Mouse (Mus musculus): ENCODE measurements around the gene Nccrp1.
"Not testable (repeated sequence)": the region's sequence is repeated elsewhere in the genome, so short reads cannot be mapped to it uniquely, and the experiment has no call there.

Gene Nccrp1

DNA sequence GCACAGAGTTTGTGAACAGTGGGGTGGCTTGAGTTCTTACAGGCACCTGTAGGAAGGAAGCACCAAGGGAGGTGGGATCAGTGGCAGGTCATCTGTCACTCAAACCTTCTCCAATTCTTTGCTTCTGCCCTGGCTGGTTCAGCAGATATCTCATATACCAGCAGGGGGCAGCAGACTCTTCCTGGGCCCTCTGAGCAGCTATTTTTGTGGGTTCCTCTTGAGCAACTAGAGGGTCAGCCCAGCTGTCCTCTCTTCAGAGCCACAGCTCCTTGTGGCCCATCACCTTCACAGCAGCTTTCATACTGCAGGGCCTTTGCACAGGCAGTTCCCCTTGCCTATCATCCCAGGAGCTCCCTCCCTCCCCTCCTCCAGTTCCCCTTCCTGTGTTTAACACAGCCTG lies 21.2 kb upstream of the Nccrp1 start:
- peak; percentile 89 for DNase-seq

- DNase-seq: no peak
Observed at GRCm38 (mm10) chr7:28567539-28567938, 20.5 kb upstream of the Nccrp1 start.

- DNase-seq: no peak
Observed at GRCm38 (mm10) chr7:28565407-28565806, 18.4 kb upstream of the Nccrp1 start.

DNA sequence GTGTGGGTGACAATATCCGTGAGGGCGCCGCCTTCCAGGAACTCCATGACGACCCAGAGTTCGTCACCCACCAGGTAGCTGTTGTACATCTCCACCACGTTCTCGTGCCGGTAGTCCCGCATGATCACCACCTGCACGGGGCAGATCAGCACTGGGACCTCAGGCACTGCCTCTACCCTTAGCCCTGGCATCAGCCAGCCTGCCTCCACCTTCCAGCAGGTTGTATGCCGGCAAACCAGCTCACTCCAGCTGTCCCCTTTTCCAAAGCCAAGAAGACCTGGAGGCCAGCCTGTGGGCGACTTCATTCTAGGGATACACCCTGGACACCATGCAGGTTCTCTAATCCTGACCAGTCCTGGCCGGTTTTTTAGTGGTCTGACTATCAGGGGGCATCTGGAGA lies 15.9 kb upstream of the Nccrp1 start:
- DNase-seq: no peak

DNA sequence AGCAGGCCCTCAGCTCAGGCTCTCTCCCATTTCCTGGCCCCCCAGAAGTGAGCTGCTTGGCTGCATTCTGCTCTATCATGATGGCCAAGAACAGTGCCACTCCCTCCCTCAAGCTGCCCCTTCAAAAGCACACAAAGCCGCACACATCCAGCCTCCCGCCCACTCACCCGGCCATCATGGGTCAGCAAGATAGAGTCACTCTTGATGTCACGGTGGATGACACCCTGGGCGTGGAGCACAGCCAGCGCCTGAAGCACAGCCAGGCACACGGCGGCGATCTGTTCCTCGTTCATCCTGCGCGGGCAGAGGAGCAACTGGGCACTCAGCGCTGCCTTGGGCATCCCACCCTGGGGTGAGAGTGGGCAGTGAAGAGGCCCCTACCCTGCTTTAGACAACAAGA lies 15.3 kb upstream of the Nccrp1 start:
- no peak for DNase-seq

DNA sequence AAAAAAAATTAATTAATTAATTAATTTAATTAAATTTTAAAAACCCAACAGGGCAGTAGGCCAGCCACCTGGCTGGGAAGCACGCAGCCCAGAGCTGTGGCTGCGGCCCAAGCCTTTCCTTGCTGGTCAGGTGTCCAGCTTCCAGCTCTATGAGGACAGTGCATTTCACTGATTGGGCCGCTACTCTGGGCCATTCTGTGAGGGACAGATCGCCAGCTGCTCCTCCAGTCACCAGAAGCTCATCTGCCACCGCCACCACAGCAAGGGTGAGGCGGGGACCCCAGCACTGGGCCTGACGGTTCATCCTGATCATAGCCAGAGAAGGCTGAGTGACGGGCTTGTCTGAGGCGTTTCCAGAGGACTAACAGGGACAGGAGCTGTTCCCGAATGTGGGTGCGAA lies 14.9 kb upstream of the Nccrp1 start:
- DNase-seq: no peak

DNA sequence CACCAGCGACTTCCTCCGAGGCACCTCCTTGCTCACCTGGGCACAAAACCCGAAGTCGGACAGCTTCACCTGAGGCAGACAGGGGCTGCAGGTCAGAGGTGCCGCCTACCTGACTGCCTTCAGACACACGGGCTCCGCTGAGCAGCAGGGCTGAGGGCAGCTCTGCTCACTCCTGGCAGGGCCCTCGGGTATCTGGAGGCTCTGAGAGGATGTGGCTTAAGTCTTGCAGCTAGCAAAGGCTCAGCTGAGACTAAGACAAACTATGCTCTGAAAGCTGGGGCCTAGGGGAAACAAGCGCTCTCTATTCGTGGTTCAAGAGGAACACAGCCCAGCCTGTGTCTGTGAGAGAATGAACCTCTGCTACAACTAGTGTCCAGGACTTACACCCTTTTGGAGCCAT lies 13.8 kb upstream of the Nccrp1 start:
- DNase-seq: no peak

- peak; percentile 80 for DNase-seq
Observed at GRCm38 (mm10) chr7:28558486-28558885, 11.4 kb upstream of the Nccrp1 start.

DNA sequence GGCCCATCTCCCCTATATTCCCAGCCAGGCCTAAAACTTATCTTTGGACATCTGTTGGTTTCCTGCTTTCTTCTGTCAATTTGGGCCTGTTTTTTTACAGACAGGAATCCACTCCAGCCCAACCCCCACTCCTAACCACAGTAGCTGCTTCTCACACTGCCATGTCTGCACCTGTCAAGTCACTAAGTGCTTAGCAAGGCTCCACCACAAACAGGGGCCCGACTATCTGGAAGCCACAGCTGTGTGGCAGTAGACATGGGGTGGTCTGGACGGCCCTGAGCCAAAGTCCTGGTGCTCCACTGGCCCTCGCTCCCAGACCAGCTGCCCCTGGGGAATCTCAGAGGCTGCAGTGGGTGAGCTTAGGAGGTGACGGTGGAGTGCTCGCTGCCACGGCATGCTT lies 10.7 kb upstream of the Nccrp1 start:
- DNase-seq: no peak

DNA sequence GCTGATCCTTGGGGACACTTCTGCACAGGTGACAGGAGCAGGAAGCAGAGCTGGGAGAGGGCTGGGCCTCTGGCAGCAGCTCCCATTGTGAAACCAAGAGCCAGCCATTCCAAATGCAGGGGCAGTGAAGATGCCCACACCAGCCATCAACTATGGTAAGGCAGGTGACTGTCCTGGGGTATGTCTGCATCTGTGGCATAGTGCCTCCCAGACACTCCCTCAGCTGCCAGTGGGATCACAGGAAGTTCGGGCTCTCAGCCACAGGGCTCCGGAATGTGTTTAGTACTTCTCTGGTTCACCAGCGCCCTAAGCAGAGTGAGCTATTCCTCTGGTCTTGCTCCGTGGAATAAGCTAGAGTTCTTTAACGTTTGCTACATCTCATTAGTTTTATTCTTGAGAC lies 10.0 kb upstream of the Nccrp1 start:
- no peak for DNase-seq

DNA sequence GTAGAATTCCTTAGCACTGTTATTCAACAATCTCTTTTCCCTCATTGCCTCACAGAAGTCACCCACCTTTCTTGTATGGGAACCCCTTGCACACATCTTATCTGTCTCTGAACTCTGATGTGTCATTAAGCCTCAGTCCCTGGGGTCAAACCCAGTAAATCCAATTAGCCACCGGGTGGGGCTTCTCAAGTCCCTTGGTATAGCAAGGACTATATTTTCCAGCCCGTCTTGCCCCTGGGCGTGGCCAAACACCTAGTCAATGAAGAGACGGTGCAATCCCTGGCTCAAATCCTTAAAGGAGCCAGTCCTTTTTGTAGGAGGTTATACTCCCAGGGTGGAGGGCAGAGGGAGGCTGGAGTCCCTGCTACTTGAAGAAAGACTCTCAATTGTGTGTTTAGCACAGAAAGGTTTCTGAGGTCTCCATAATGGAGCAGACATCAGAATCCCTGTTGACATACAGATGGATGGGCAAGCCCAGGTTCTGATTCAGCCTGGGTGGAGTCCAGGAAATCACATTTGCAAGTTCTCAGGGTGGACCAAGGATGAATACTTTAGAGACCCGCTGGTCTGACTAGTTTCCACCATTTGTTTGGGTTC lies 9.0 kb upstream of the Nccrp1 start:
- DNase-seq: no peak

DNA sequence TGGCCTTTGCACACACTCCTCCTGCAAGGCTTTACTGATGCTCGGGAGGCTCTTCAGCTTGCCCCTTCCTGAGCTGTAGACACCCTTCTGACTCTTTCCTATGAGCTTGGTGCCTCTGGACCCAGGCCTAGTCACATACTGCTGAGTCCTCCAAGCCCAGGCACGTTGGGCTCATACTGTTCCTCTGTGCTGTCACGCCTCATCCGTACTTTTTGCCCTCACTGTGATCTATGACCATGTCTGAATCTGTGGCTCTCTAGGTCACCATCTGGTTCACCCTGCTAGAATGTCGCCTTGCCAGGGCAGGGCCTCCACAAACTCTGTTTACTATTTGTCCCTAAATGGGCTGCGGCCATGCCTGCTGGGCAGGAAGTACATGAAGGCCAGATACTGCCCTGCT lies 6.0 kb upstream of the Nccrp1 start:
- DNase-seq: no peak

DNA sequence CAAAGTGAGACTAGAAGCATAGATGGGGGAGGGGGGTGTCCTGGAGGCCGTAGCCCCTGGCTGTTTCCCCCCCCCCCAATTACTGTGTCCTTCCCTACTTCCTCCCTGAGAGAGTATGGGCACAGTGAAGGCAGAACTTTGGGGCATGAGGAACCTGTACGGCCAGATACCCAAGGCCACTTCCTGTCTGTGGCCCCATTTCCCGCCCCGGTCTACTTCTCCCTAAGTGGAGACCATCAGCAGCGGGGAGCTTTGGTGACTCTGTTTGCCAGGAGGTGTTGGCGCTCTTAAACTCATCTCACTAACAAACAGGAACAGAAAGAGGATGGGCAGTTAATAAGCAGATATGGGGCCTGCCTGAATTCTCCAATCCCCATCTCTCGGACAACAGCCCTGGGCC lies 574 bp upstream of the Nccrp1 start:
- no peak for DNase-seq

DNA sequence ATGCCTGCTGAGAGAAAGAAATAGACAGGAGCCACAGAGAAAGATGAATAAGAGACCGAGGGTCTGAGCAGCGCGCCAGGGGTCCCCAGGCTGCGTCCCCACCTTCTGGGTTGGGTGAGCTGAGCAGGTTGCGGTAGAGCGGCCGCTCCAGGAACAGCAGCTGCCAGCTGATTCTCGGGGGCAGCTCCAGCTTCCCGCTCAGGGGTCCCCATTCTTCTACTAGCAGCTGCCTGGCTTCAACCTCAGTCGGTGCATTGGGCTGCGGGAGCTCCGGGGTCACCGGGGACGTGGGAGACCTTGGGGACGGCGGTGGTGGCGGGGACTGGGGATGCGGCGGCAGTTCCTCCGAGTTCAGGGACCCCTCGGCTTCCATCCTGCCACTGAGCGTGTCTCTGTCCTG lies 405 bp downstream of the Nccrp1 start:
- no peak for DNase-seq

- no peak for DNase-seq
Observed at GRCm38 (mm10) chr7:28545891-28546210, 1.2 kb downstream of the Nccrp1 start.

DNA sequence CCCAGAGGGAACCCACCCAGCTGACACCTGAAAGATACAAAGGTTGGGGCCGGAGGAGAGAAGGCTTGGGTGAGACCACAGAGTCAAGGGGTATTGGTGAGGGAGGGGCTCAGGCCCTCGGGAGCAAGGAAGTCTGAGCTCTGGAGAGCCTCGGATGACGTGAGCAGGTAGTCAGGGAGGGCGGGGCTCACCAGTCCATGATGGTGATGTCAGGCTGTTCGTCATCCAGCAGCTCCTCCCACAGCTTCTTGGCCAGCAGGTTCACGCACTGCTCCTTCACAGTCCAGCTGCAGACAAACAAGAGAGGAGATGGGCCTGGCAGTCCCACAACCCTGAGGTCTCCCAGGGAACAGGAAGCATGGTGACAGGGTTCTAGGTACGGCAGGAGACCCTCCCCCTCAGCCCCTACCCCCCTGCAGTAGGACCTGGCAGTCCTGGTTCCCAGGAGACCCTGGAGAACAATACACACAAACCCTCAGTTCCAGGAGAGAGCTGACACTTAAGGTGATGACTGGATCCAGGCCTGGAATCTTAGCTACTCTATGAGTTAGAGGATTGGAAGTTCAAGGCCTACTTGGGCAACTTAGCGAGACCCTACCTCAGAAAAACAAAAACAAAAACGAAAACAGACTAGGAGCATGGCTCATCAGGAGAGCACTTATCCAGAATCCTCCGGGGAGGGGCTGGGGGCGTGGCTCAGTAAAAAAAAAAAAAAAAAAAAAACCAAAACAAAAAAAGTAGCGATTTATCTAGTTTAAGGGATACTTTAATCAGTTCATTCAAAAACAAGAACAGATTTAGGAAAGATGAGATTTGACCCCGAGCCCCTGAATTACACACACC lies 1.8 kb downstream of the Nccrp1 start:
- no peak for DNase-seq

GRCm38 (mm10) chr7:28544051-28544601 lies 2.9 kb downstream of the Nccrp1 start:
- no peak for DNase-seq

DNA sequence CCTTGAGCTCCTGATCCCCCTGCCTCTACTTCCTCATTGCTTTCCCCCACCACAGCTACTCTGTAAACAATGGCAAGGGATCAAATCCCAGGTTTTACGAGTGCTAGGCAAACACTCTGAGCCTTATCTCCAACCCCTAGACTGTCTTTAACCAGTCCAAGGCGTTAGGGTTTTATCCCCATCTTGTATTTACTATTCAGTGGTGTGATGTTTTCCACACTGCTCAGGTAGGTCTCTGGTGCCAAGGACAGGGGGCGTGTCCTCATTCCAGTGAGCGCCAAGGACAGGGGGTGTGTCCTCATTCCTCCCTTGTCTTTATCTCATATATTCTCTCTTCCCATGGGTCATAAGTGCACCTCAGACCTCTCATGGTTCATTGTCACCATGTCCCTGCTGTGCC lies 6.5 kb downstream of the Nccrp1 start, which contains the start of gene Sycn:
Sycn (plus strand) TSS at position 360 of the 400 bp plus-strand sequence.
- DNase-seq: no peak

DNA sequence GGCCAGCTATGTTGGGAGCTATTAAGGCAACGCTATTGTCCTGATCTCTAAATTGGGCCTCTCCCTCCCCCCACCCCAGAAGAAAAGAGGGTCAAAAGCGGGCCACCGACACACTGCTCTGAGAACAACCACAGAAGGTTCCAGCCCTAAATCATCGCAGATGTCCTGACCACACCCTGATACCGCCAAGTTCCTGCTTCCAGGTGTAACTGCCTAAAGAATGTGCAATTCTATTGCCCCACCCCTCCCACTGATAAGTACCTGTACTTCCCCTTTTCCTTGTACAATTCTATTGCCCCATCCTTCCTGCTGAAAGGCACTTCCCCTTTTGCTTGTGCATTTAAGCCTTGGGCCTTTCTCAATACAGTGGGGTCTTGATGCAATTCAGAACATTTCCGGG lies 8.2 kb downstream of the Nccrp1 start:
- DNase-seq: not testable (repeated sequence)

- DNase-seq: no peak
Observed at GRCm38 (mm10) chr7:28532005-28532404, 15.0 kb downstream of the Nccrp1 start.

DNA sequence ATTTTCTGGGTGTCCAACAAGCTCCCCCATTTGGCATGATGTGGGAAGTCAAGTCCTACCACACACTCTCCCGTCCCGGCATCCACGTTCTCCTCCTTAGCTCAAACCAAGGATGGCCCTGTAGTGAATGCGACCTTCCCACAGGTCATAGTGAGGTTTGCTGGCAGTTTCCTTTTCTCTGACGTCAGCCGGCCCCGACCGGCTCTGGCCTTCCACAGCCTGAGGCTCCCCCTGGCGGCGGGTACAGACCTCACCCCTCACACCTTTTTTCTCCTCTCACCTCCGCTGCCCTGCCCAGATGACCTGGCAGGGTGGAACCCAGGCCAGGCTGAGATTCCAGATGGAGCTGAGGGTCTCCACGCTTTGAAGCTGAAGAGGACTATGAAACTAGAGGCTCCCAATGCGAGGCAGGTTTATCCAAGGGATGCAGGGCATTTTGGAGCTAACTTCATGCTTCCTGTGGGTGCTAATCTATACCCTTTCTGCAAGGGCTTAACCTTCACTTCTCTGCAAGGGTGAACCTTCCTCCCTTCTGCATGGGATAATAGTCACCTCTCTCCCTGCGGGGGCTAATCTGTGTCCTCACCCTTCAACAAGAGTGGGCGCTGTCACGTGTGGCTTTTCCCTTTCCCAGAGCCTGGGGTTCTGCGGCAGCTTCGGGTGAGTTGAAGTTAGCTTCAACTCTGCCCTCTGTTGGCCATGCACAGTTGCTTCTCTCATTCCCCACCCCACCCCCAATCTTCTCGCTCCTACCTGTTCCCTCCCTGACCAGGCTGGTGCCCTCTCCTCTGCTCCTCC lies 18.9 kb downstream of the Nccrp1 start:
- peak; percentile 91 for DNase-seq

- not testable (repeated sequence) for DNase-seq
Observed at GRCm38 (mm10) chr7:28522536-28522935, 24.5 kb downstream of the Nccrp1 start, which contains the start of gene Ifnl3. TSS of gene Ifnl3 (plus strand) at chr7:28522836.

DNA sequence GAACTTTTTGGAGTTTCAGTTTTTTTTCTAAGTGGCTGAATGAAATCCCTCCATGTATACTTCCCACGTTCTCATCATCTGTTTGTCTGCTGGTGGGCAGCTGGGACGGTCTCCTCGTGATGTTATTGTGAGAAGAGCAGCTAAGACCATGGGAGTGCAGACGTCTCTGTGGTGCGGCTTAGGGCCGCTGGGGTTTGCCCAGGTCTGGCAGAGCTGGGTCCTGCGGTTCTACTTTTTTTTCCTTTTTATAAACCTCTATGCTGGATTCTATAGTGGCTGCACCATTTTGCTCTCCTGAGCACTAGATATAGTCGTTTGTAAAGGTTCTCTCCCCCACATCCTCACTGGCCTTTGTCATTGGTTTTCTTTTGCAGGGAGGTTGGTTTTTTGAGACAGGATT lies 35.6 kb downstream of the Nccrp1 start:
- DNase-seq: no peak

Data from lung, postnatal 36 days (tissue).